Mouse (Mus musculus) urinary bladder, postnatal 10 days (tissue): ENCODE results near the gene Mb21d2.

Source experiments
- DNase-seq: peaks from one replicate; pipeline ENCODE4 v3.0.0; 2022; ENCODE audit warnings: low spot score

Mb21d2 gene

GRCm38 (mm10) chr16:28859678-28860077 lies 69.8 kb downstream of the Mb21d2 start:
- no peak for DNase-seq

- no peak for DNase-seq
Observed at GRCm38 (mm10) chr16:28859009-28859288, 70.5 kb downstream of the Mb21d2 start.

- no peak for DNase-seq
Observed at GRCm38 (mm10) chr16:28858210-28859008, 71.1 kb downstream of the Mb21d2 start.

GRCm38 (mm10) chr16:28851409-28851821 lies 78.1 kb downstream of the Mb21d2 start:
- no peak for DNase-seq

DNA sequence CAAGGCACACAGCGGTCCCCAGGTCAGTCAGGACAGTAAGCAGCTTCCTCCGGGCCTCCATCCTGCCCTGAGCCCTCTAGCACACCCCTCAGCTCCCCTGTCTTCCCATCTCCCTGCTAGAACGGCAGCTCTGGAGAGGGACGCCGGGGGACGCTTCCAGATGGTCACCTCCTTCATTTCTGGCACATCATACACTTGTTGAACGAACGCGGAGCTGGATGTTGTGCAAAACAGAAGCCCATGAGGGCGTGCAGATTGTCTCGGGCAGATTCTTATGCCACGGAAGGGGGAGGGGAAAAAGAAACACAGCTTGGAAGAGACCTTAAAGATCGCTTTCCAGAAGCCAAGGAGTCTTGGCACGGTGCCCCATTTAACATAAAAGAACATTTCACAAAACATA lies 78.6 kb downstream of the Mb21d2 start:
- no peak for DNase-seq

- no peak for DNase-seq
Observed at GRCm38 (mm10) chr16:28846123-28846522, 83.3 kb downstream of the Mb21d2 start.

DNA sequence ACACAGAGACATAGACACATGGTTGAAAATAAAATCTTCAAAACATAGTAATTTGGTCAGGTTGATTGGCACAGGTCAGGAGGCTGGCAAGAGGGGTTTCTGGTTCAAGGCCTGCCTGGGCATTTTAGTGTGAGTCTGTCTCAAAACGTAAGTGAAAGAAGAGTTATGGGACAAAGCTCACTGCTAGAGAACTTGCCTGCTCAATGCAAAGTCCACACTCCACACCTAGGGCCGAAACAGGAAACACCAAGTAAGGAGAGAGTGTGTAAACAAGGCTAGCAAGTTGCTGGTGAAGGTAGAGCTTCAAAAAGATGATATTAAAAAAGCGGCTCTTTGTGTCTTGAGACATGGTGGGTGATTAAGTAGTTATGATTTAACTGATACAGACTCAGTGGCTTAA lies 84.1 kb downstream of the Mb21d2 start:
- DNase-seq: no peak

DNA sequence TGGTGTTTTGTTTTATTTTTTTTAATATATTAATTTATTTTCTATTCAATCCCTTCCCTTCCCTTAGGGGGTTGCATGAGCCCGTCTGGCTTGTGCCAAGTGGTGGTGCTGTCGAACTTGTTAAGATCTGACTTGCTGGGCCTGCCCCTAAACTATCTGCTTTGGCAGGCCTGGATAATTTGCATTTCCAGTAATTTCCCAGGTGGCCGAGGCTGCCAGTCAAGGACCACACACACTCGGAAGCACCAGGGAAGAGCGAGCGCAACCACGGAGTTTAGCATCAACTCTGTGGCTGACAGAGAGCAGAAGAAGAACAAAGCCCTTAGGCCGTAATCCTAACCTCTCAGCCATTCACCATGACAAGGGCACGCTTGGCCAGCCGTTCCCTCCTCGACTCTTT lies 88.4 kb downstream of the Mb21d2 start:
- no peak for DNase-seq

GRCm38 (mm10) chr16:28840075-28840974 lies 89.1 kb downstream of the Mb21d2 start:
- no peak for DNase-seq

DNA sequence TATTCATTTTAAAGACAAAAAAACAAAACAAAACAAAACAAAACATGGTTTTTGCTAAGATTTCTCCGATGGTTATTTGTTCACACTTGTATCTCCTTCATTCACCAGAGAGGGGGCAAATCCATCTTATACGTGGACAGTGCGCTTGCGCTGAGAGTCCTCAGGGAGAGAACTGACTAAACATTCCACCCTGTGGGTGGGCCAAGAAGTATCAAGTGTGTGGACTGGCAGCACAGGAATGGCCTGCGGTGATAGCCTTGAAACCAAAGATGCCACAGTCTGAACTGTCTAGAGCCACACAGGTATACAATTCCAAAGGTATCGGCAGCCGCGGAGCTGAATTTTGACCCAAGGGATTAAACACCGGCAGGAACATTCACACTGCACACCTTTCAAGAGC lies 89.9 kb downstream of the Mb21d2 start:
- no peak for DNase-seq

- DNase-seq: no peak
Observed at GRCm38 (mm10) chr16:28838016-28838415, 91.5 kb downstream of the Mb21d2 start.

DNA sequence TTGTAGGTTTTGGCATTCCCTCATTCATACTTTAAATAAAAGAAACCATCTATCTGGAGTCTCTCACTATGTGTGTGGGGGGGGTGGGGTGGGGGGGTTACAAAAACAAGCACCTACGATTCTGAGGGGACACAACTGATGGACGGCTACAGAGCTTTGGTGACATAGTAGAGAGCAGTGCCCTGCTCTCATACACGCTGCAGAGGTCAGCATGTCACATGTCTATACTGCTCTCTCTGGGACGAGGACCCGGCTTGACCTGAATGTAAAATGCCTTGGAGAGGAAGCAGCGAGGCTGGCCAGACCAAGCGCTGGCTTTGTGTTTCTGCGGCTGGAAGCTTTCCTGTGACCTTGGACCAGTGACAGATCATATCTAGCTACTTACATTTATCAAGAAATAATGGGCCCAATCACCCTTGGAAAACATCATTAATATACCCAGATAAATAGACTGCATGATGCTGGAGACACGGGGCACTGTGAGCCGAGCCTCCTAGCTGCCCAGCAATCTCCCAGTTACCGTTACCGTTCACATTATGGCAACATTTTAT lies 97.3 kb downstream of the Mb21d2 start:
- DNase-seq: no peak

GRCm38 (mm10) chr16:28829263-28829955 lies 100.1 kb downstream of the Mb21d2 start:
- DNase-seq: no peak

DNA sequence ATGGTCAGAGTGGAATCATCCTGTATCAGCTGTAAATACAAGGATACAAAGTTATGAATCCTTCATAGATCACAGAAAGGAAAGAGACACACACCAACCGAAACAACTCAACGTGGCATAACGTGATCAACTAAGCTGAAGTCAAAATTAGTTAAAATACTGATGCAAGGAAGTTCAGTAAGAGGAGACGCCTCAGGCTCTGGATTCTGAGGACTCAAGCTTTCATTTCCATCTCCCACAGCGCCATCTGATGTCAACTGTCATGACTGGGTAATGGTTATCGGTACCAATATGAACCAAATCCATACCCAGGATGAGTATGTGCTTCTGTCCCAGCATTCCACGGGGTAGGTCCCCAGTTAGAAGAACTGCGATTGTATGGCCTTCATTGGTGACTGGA lies 104.7 kb downstream of the Mb21d2 start:
- no peak for DNase-seq

DNA sequence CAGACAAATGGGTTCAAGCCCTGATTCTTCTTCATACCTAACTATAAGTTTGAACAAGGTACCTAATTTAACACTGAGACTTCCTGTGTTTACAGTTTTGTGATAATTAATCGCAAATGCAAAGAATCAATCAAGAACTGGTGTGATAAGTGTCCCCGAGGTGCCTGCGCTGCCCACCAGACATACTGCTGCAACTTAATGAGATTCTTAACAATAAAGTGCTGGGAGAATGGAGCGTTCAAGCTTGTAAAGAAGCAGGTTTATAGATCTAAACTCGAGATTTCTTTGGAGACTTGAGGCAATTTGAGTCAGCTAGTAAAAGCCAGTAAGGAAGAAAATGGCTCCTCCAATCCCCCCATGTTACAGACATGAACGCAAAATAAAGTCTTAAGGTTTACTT lies 107.7 kb downstream of the Mb21d2 start:
- no peak for DNase-seq

DNA sequence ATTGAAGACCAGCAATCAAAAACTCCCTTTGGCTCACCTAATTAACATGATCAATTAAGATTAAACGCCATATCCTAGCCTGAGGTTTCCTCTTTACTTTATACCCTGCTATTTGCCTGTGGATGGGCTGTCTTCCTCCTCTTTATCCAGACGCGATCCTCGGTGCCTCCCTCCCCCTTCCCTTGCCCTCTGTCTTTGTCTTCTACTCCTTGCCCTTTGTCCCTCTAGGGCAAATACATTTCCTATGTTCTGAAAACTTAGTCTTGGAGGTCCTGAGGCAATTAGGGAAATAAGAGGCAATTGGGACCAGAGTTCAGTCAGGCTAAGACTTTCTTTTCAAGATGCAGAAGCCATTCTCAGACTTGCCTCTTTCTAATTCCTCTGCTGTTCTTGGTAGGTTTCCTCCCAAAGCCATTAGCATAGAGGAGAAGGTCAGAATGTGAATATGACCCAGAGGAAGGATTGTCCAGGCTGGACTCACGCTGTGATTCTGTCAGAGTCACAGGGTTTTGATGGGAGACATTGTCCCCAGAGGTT lies 110.7 kb downstream of the Mb21d2 start:
- DNase-seq: no peak

DNA sequence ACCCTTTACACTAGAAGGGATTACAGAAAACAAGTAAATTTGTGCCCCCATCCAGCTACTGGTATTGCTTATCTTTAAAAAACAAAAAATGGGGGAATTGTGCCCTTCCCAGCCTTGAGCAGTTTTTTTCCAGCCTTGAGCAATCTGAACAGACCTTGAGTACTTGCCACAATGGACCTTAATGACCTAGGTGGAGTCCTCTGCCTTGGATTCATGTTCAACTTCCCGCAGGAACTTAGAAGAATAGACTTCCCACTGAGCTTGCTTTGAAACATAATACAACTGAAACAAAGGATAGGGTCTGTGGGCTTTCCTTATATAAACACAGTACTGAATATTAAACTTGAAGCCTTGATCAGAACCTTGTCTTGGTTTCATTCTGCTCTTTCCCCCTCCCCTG lies 116.2 kb downstream of the Mb21d2 start:
- no peak for DNase-seq

- no peak for DNase-seq
Observed at GRCm38 (mm10) chr16:28809089-28809488, 120.4 kb downstream of the Mb21d2 start.

GRCm38 (mm10) chr16:28793115-28793514 lies 136.4 kb downstream of the Mb21d2 start:
- DNase-seq: no peak
